Mouse (Mus musculus) midbrain, postnatal 0 days (tissue): ENCODE results near the gene Tmem145. TPM values are rescaled to one million over a fixed set of nuclear protein-coding genes. Genes with fewer than 3 reads are reported as not detected.

Source experiments
- ATAC-seq: fragments of 200-750 bp; cut with Nextera tagmentation; 2 replicates; pipeline ENCODE4 v1.8.0; 2017; ENCODE audit warnings: moderate number of reproducible peaks, mild to moderate bottlenecking, moderate TSS enrichment, moderate library complexity; ENCODE audit not compliant: low FRiP score
- DNase-seq: peaks from one replicate; pipeline ENCODE4 v3.0.0-alpha.2; 2015; ENCODE audit warnings: low spot score
- H3K27ac ChIP-seq: fragments of 300-500 bp; sonication (generic); 2 replicates; pipeline ENCODE4 v1.5.1; 2014; ENCODE audit warnings: low read depth, mild to moderate bottlenecking, low read length, mixed read lengths
- H3K27me3 ChIP-seq: fragments of 300-500 bp; sonication (generic); 2 replicates; pipeline ENCODE4 v1.6.1; 2014; ENCODE audit warnings: low read length, control low read depth, mixed read lengths; ENCODE audit not compliant: insufficient read depth
- H3K36me3 ChIP-seq: fragments of 300-500 bp; sonication (generic); 2 replicates; pipeline ENCODE4 v1.6.1; 2014; ENCODE audit warnings: low read length, control low read depth, mixed read lengths; ENCODE audit not compliant: insufficient read depth
- H3K4me1 ChIP-seq: fragments of 300-500 bp; sonication (generic); 2 replicates; pipeline ENCODE4 v1.6.1; 2014; ENCODE audit warnings: mild to moderate bottlenecking, control low read depth, antibody characterized with exemption, low read length, mixed read lengths; ENCODE audit not compliant: insufficient read depth
- H3K4me2 ChIP-seq: fragments of 300-500 bp; sonication (generic); 2 replicates; pipeline ENCODE4 v1.6.1; 2014; ENCODE audit warnings: low read depth, mild to moderate bottlenecking, low read length, mixed read lengths; ENCODE audit not compliant: poor library complexity, severe bottlenecking
- H3K4me3 ChIP-seq: fragments of 300-500 bp; sonication (generic); 2 replicates; pipeline ENCODE4 v1.5.1; 2014; ENCODE audit warnings: low read depth, mild to moderate bottlenecking, low read length, moderate library complexity
- H3K9ac ChIP-seq: fragments of 300-500 bp; sonication (generic); replicated peaks from 2 replicates; pipeline ENCODE4 v1.6.1; 2014; ENCODE audit warnings: mild to moderate bottlenecking, low read length, moderate library complexity, mixed read lengths; ENCODE audit not compliant: poor library complexity, severe bottlenecking
- H3K9me3 ChIP-seq: fragments of 300-500 bp; sonication (generic); 2 replicates; pipeline ENCODE4 v1.6.1; 2016; ENCODE audit warnings: low read length, control low read depth
- CTCF ChIP-seq: IDR thresholded peaks from 2 replicates; pipeline ENCODE4 v1.5.1; 2016; ENCODE audit warnings: antibody characterized with exemption, mild to moderate bottlenecking
- WGBS: fragments of 180-500 bp; shearing (Covaris S2); extraction: QIAGEN DNeasy Blood & Tissue Kit; methylation state at CpG from one replicate; pipeline ENCODE4 v1.1.7; 2014; 5-methylcytosine and 5-hydroxymethylcytosine counted together
- polyA plus RNA-seq: library from polyadenylated mRNA; unstranded; fragments of >200 nt; fragmentation: Nextera tagmentation; extraction: Ambion mirVana; gene quantifications from 2 replicates; pipeline ENCODE4 v1.2.1, GENCODE M21; 2015
- total RNA-seq: library from RNA; depleted of rRNA; stranded (reverse); fragments of >200 nt; gene quantifications from 2 replicates; pipeline ENCODE4 v1.2.3, GENCODE M21; 2014

The Tmem145 gene
- total and polyA plus RNA-seq, 2 experiments from 2014 or later: 105 to 143 TPM

DNA sequence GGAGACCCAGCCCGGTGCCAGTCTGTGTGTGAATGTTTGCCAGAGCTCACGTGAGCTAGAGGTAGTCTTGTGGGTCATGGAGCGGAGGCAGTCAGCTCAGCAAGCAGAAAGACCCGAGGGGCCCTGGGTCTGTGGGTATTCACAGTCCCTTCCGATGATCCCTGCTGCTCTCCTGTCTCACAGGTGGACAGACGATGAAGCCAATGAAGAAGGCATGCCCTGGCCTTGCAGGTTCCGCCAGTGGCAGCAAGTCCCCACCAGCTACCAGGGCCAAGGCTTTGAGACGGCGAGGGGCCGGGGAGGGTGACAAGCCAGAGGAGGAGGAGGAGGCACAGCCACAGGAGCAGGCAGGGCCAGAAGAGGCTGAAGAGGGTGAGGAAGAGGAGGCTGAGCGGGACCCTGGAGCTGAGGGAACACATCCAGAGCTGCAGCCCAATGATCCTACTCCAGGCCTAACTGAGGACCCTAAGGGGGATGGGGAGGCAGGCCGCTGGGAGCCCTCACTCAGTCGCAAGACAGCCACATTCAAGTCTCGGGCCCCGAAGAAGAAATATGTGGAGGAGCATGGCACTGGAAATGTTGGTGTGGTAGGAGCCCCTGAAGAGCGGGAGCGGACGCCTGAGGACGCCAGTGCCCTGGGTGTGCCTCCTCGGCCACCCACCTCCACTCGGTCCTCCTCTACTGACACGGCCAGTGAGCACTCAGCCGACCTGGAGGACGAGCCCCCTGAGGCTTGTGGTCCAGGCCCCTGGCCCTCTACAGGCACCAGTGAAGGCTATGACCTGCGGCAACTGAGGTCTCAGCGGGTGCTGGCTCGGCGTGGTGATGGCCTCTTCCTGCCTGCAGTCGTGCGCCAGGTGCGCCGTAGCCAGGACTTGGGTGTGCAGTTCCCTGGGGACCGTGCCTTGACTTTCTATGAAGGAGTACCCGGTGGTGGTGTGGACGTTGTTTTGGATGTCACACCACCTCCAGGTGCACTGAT lies 35.0 kb upstream of the Tmem145 start:
- Histone ChIP-seq H3K27ac (no peak overlapping the region), H3K4me1 (peaks cover 6% of the 10 kb centered on the region; the same call in 1 of the 2 replicates), H3K4me3 (no peak overlapping the region), H3K4me2 (no peak overlapping the region), H3K9ac (no peak overlapping the region), H3K27me3 (no peaks in the 10 kb centered on the region), H3K9me3 (no peaks in the 10 kb centered on the region), H3K36me3 (peaks cover 45% of the 10 kb centered on the region)
- ATAC-seq (no peak), DNase-seq (no peak)
- TF ChIP-seq CTCF: no peak
- 90% methylated on average over 35 of the region's 35 CpGs for WGBS

DNA sequence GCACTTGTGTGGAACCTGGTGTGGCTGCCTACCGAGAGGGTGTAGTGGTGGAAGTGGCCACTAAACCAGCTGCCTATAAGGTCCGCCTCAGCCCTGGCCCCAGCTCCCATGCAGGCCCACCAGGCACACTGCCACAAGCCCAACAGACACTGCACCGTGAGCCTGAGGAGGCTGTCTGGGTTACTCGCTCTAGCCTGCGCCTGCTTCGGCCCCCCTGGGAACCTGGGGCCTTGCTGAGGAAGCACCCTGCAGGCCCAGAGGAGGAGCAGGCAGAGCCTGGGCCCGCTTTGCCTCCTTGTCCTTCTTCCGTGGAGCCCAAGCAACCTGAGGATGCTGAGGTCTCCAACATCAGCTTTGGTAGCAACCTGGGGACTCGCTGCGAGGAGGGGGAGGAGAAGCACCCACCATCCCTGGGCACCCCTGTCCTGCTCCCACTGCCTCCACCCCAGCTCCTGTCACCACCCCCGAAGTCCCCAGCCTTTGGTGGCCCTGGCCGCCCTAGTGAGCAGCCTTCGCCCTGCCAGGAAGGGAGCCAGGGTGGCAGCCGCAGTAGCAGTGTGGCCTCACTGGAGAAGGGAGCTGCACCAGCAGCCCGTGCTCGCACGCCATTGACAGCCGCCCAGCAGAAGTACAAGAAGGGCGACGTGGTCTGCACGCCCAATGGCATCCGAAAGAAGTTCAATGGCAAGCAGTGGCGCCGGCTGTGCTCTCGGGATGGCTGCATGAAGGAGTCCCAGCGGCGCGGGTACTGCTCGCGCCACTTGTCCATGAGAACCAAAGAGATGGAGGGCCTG lies 34.1 kb upstream of the Tmem145 start:
- no peak overlapping the region for H3K9ac ChIP-seq
- no peak for TF ChIP-seq CTCF
- no peak overlapping the region for H3K4me2 ChIP-seq
- WGBS: 88% methylated on average over 30 of the region's 30 CpGs
- peaks cover 6% of the 10 kb centered on the region; the same call in 1 of the 2 replicates for H3K4me1 ChIP-seq
- H3K9me3 ChIP-seq: no peaks in the 10 kb centered on the region
- no peak for DNase-seq
- ATAC-seq: no peak
- no peaks in the 10 kb centered on the region for H3K27me3 ChIP-seq
- peaks cover 45% of the 10 kb centered on the region for H3K36me3 ChIP-seq
- H3K4me3 ChIP-seq: no peak overlapping the region
- no peak overlapping the region for H3K27ac ChIP-seq

- no peak for DNase-seq
- WGBS: 91% methylated on average over 38 of the region's 38 CpGs
- H3K36me3 ChIP-seq: peaks cover 45% of the 10 kb centered on the region
- H3K4me3 ChIP-seq: no peak overlapping the region
- ATAC-seq: no peak
- H3K27me3 ChIP-seq: no peaks in the 10 kb centered on the region
- H3K9me3 ChIP-seq: no peaks in the 10 kb centered on the region
- no peak overlapping the region for H3K9ac ChIP-seq
- H3K4me2 ChIP-seq: no peak overlapping the region
- H3K27ac ChIP-seq: no peak overlapping the region
- peaks cover 9% of the 10 kb centered on the region; the same call in 1 of the 2 replicates for H3K4me1 ChIP-seq
- TF ChIP-seq CTCF: no peak
Observed at GRCm38 (mm10) chr7:25272445-25273258, 33.3 kb upstream of the Tmem145 start.

GRCm38 (mm10) chr7:25273259-25274241 lies 32.4 kb upstream of the Tmem145 start:
- peaks cover 13% of the 10 kb centered on the region; the same call in 1 of the 2 replicates for H3K4me1 ChIP-seq
- WGBS: 93% methylated on average over 22 of the region's 22 CpGs
- peaks cover 45% of the 10 kb centered on the region for H3K36me3 ChIP-seq
- no peaks in the 10 kb centered on the region for H3K9me3 ChIP-seq
- no peak overlapping the region for H3K4me2 ChIP-seq
- DNase-seq: no peak
- no peak for TF ChIP-seq CTCF
- no peak for ATAC-seq
- H3K27ac ChIP-seq: no peak overlapping the region
- no peaks in the 10 kb centered on the region for H3K27me3 ChIP-seq
- H3K4me3 ChIP-seq: no peak overlapping the region
- H3K9ac ChIP-seq: no peak overlapping the region
